Mouse (Mus musculus): ENCODE results near the gene Dtnb.

The Dtnb gene

DNA sequence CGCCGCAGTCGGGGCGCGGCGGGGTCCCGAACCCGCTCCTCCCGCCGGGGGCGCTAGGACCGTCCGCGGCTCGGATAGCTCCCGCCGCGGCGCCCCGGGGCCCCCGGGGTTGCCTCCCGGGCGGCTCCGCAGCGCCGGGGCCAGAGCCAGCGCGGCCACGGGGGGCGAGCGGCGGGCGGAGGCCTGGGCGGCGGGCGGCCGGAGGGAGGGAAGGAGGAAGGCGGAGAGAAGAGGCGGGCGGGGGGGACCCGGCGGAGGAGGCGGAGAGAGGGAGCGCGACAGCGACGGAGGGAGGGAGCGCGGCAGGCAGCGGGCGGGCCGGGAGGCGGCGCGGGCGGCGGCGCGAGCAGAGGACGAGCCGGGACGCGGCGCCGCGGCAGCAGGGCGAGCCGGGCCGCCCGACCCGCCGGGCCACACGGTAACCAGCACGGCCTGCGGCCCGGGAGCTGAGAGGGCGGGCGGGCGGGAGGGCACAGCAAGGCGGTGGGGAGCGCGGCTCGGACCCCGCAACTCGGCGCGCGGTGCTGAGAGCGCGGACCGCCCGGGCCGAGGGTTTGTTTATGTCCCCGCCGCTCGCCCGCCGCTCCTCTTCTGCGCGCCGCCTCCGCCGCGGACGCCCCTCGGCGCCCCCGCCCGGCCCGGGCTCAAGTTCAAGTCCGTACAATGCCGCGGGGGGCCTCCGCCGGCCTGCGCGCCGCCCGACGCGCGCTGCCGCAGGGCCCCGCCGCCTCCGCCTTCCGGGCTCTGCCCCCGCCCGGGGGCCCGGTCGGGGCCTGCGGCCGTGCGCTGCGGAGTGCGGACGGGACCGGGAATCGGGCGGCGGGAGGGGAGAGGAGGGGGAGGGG, 234.7 kb downstream of the Dtnb start:
- in situ Hi-C loops (cut with MseI, MboI) = no loop called here

DNA sequence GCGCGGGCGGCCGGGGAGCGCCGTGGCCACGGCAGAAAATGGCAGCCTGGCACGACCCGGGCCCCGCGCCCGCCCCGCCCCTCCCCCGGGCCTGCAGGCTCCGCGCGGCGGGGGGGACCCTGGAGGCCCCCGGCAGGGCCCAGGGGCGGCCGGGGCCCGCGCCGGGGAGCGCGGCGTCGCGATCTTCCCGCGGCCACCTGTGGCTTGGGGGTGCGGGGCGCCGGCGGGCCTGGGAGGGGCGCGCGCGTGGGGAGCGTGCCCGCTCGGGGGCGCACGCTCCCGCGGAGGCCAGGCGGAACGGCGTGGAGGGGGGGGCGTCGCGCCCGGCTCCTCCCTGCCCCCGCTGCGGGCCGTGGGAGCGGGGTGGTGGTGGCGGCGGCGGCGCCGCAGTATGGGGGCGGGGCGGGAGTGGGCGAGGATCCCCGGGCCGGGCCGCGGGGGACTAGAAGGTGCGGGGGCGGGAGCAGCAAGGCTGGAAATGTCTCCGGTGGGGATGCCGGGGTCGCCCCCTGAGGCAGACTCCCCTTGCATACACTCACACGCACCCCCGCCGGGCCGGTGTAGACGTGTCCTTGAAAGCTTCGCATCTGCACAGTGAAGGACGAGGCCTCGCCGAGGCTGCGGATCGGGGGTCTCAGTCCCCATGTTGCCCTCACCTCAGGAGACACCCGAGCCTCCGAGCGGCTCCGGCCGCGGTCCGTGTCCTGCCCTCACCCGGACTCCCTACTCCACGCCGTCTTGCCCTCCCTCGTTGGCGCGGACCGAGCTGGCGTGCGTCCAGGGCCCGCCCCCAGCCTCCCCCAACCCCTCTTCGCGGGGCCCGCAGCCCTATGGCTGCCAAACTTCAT, 235.6 kb downstream of the Dtnb start:
- in situ Hi-C loops (cut with MseI, MboI) = no loop called here

- in situ Hi-C loops (cut with MseI, MboI) = no loop called here
Measured at GRCm38 (mm10) chr12:3808396-3808981, 236.3 kb downstream of the Dtnb start.

- in situ Hi-C loops (cut with MseI, MboI) = no loop called here
Measured at GRCm38 (mm10) chr12:3809520-3810180, 237.5 kb downstream of the Dtnb start.

DNA sequence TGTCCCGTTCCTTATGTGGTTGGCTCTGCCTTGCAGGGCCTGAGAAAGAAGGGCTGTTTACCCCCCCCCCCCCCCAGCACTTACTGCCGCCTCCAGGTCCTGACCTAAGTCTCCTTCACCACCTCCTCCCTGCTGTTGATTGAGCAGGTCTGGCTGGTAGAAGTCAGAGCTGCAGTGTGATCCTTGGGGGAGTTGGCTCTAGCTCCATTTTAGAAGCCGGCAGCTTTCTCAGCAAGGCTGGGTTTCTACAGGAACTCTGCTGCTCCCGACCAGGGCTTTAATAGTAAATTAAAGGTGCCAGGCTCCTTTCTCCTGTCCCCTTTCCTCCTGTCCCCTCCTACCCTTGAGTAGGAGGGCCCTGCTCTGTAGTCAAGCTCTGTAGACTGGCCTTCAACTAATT, 238.3 kb downstream of the Dtnb start:
- in situ Hi-C loops (cut with MseI, MboI) = no loop called here

- in situ Hi-C loops (cut with MseI, MboI) = no loop called here
Measured at GRCm38 (mm10) chr12:3811596-3811995, 239.4 kb downstream of the Dtnb start.

- in situ Hi-C loops (cut with MseI, MboI) = no loop called here
Measured at GRCm38 (mm10) chr12:3812251-3812650, 240.1 kb downstream of the Dtnb start.

GRCm38 (mm10) chr12:3813138-3813537, 241.0 kb downstream of the Dtnb start:
- in situ Hi-C loops (cut with MseI, MboI) = no loop called here

- in situ Hi-C loops (cut with MseI, MboI) = no loop called here
Measured at GRCm38 (mm10) chr12:3815386-3815785, 243.2 kb downstream of the Dtnb start.

DNA sequence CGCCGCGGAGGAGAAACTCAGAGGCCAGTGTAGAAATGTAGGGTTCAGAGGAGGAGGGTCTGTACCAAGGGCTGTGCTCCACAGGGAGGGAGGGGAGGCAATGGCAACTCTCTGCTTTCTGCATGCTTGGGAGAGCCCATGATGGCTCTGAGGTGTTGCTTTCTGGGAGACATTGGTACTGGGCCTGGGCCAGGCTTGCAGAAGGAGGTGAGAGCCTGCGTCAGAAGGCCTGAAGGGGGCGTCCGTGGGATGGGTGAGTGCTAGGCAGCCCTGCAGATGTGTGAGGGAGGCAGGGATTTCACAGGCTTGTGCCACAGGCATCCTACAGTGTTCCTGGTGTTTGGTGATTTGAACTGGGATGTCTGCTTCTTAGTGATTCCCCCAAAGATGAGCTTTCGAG, 244.9 kb downstream of the Dtnb start:
- in situ Hi-C loops (cut with MseI, MboI) = no loop called here

- in situ Hi-C loops (cut with MseI, MboI) = no loop called here
Measured at GRCm38 (mm10) chr12:3817566-3817965, 245.4 kb downstream of the Dtnb start.

DNA sequence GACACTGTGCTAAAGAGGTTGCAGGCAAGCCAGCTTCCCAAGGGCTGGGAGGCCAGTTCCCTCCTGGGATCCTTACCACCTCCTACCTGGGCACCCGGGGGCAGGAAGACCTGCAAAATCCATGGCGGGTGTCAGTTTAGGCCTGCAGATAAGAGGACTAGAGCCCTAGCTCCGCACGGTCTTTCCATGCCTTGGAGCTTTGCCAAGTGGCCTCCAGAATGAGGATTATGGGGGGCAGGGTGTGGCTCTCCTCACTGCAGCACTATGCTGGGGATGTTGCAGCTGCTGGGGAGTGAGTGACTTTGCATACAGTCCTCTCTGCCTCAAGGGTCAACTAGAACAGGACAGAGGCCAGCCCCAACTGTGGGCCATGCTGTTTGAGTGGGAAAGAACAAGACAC, 247.7 kb downstream of the Dtnb start:
- in situ Hi-C loops (cut with MseI, MboI) = no loop called here

DNA sequence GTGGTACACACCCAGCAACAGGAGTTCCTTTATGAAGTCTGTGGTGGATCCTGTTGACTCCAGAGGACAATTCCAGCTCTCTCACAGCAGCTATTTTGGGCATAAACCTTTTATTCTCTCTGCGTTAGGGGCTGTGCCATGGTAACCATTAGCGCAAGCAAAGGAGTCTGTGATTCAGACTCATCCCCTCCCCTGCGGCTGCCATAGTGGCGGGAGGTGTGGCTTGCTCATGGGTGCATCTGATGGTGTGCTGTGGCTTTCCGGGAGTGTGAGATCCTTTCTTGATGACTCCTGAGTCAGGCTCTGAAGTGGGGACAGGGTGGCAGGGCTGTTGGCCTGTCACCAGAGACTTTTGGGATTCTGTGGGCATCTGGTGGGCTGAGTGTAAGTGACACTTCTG, 251.2 kb downstream of the Dtnb start:
- in situ Hi-C loops (cut with MseI, MboI) = no loop called here

GRCm38 (mm10) chr12:3824906-3825713, 252.9 kb downstream of the Dtnb start:
- in situ Hi-C loops (cut with MseI, MboI) = no loop called here

- in situ Hi-C loops (cut with MseI, MboI) = no loop called here
Measured at GRCm38 (mm10) chr12:3825714-3826080, 253.5 kb downstream of the Dtnb start.

DNA sequence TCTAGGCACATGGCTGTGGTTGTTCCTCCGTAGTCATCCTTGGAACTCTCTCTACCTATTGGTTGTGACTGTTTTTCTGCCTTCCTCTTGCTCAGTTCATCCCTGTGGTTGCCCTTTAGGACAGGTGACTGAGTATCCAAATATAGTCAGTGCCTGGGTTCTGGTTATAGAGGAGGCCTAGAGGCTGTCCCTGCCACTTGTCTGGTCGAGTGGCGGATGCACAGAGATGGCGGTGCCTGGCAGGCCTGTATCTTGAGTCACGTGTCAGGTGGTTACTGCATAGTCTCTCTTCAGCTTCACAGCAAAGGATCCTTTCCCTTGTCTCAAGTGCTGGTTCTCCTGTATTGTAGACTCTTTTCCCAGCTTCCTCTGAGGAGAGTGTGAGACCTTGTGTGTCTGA, 255.6 kb downstream of the Dtnb start:
- in situ Hi-C loops (cut with MseI, MboI) = no loop called here

Data from mouse trophoblast stem cell (cell line).